Mouse (Mus musculus) CH12.LX (cell line): ENCODE data around the gene Gm4707. TPM values are rescaled to one million over a fixed set of nuclear protein-coding genes. Genes with fewer than 3 reads are reported as not detected.

Experiments used
- DNase-seq: peaks from one replicate; pipeline ENCODE4 v3.0.0-alpha.2; 2013; ENCODE audit errors: extremely low read depth
- H3K27ac ChIP-seq: 2 replicates; pipeline ENCODE4 v1.5.1; 2012; ENCODE audit warnings: low read depth, mild to moderate bottlenecking, control low read depth, moderate library complexity; ENCODE audit not compliant: insufficient read depth
- H3K27me3 ChIP-seq: replicated peaks from 2 replicates; pipeline ENCODE3; 2012; ENCODE audit warnings: inconsistent platforms
- H3K36me3 ChIP-seq, 2 experiments: replicated peaks in 1 of 2; 2 replicates each; pipeline versions ENCODE3 to v1.6.1; 2012; ENCODE audit warnings: inconsistent platforms in 1 of 2, low read length in 1 of 2, mild to moderate bottlenecking in 1 of 2, mixed read lengths in 1 of 2, moderate library complexity in 1 of 2; ENCODE audit not compliant: control insufficient read depth in 1 of 2, insufficient read depth in 1 of 2
- H3K4me1 ChIP-seq, 2 experiments: 2 replicates each; pipeline ENCODE4 v1.6.1; 2012; ENCODE audit warnings: inconsistent platforms in 1 of 2, moderate library complexity in 1 of 2; ENCODE audit not compliant: insufficient read depth in 2 of 2, control insufficient read depth in 1 of 2
- H3K4me2 ChIP-seq: 2 replicates; pipeline ENCODE4 v1.6.1; 2012; ENCODE audit warnings: low read depth, mild to moderate bottlenecking, control low read depth; ENCODE audit not compliant: poor library complexity, insufficient read depth, severe bottlenecking
- H3K4me3 ChIP-seq, 3 experiments: fragments of 150-350 bp in 1 of 3; sonication (generic) in 1 of 3; replicated peaks in 1 of 3; 2 replicates each; pipeline versions ENCODE3 to v1.5.1; 2011 to 2012; ENCODE audit warnings: low read depth in 2 of 3, low read length in 2 of 3, mild to moderate bottlenecking in 2 of 3, moderate library complexity in 2 of 3, control low read depth in 1 of 3, improper control_type of control experiment in 1 of 3, inconsistent platforms in 1 of 3, mixed read lengths in 1 of 3; ENCODE audit not compliant: poor library complexity in 1 of 3
- H3K79me2 ChIP-seq: replicated peaks from 2 replicates; pipeline ENCODE4 v1.6.1; 2012; ENCODE audit warnings: mild to moderate bottlenecking, moderate library complexity; ENCODE audit not compliant: control insufficient read depth, poor library complexity, insufficient read depth, severe bottlenecking; ENCODE audit errors: extremely low read depth
- H3K9ac ChIP-seq: 2 replicates; pipeline ENCODE4 v1.6.1; 2012; ENCODE audit warnings: low read depth, mild to moderate bottlenecking, control low read depth, moderate library complexity; ENCODE audit not compliant: insufficient read depth
- H3K9me3 ChIP-seq: replicated peaks from 2 replicates; pipeline ENCODE3; 2012; ENCODE audit warnings: low read length, inconsistent platforms, mixed read lengths
- BHLHE40 ChIP-seq: IDR thresholded peaks from 2 replicates; pipeline ENCODE4 v1.6.1; 2011; ENCODE audit warnings: mild to moderate bottlenecking, low read depth, low read length, improper control_type of control experiment
- CHD1 ChIP-seq: IDR thresholded peaks from 2 replicates; pipeline ENCODE4 v1.6.1; 2012; ENCODE audit warnings: low read depth, low read length, improper control_type of control experiment, inconsistent platforms
- GABPA ChIP-seq: IDR thresholded peaks from 2 replicates; pipeline ENCODE4 v1.6.1; 2012; ENCODE audit warnings: low read depth, low read length, improper control_type of control experiment, inconsistent platforms; ENCODE audit not compliant: insufficient replicate concordance
- HCFC1 ChIP-seq: IDR thresholded peaks from 2 replicates; pipeline ENCODE4 v1.6.1; 2012; ENCODE audit warnings: low read depth, mild to moderate bottlenecking, inconsistent platforms, low read length, improper control_type of control experiment
- JUND ChIP-seq: conservative IDR thresholded peaks from 2 replicates; pipeline ENCODE4 v1.6.1; 2011; ENCODE audit warnings: low read depth, low read length, improper control_type of control experiment
- KAT2A ChIP-seq: IDR thresholded peaks from 2 replicates; pipeline ENCODE4 v1.6.1; 2012; ENCODE audit warnings: low read length, improper control_type of control experiment, inconsistent platforms; ENCODE audit not compliant: insufficient replicate concordance
- MAX ChIP-seq: IDR thresholded peaks from 2 replicates; pipeline ENCODE4 v1.6.1; 2011; ENCODE audit warnings: low read length, improper control_type of control experiment
- MEF2A ChIP-seq: IDR thresholded peaks from 2 replicates; pipeline ENCODE4 v1.6.1; 2014; ENCODE audit warnings: low read depth, mild to moderate bottlenecking, inconsistent platforms, low read length, improper control_type of control experiment, borderline replicate concordance
- MXI1 ChIP-seq: IDR thresholded peaks from 2 replicates; pipeline ENCODE4 v1.6.1; 2011; ENCODE audit warnings: mild to moderate bottlenecking, low read depth, low read length, improper control_type of control experiment
- NELFE ChIP-seq: IDR thresholded peaks from 2 replicates; pipeline ENCODE4 v1.6.1; 2011; ENCODE audit warnings: low read depth, low read length, improper control_type of control experiment
- PAX5 ChIP-seq: IDR thresholded peaks from 2 replicates; pipeline ENCODE4 v1.6.1; 2012; ENCODE audit warnings: low read length, inconsistent platforms, mixed read lengths
- POLR2AphosphoS2 ChIP-seq: IDR thresholded peaks from 2 replicates; pipeline ENCODE4 v1.6.1; 2011; ENCODE audit warnings: low read depth, low read length, improper control_type of control experiment
- RAD21 ChIP-seq: IDR thresholded peaks from 2 replicates; pipeline ENCODE4 v1.6.1; 2011; ENCODE audit warnings: low read depth, mild to moderate bottlenecking, low read length, improper control_type of control experiment, moderate library complexity
- SIN3A ChIP-seq: IDR thresholded peaks from 2 replicates; pipeline ENCODE4 v1.6.1; 2012; ENCODE audit warnings: low read length, improper control_type of control experiment, inconsistent platforms
- UBTF ChIP-seq: IDR thresholded peaks from 2 replicates; pipeline ENCODE4 v1.6.1; 2012; ENCODE audit warnings: low read depth, mild to moderate bottlenecking, inconsistent platforms, low read length, improper control_type of control experiment, moderate library complexity
- ZMIZ1 ChIP-seq: IDR thresholded peaks from 2 replicates; pipeline ENCODE4 v1.6.1; 2012; ENCODE audit warnings: low read depth, mild to moderate bottlenecking, inconsistent platforms, low read length, improper control_type of control experiment
- ZNF384 ChIP-seq: IDR thresholded peaks from 2 replicates; pipeline ENCODE4 v1.6.1; 2012; ENCODE audit warnings: low read depth, low read length, improper control_type of control experiment, inconsistent platforms
- dilution Hi-C: fragments of 300-500 bp; cut with MboI; formaldehyde crosslinking; loops from 2 replicates; pipeline ENCODE4 v1.14.3; 2020; ENCODE audit warnings: low sequenced_read_pairs; ENCODE audit not compliant: extremely low pct_unique_long_range_greater_than_20kb, extremely low pct_ligation_motif_present
- in situ Hi-C: fragments of 300-500 bp; cut with MboI; formaldehyde crosslinking; loops from 3 replicates; pipeline ENCODE4 v1.14.3; 2019; ENCODE audit warnings: low sequenced_read_pairs, low pct_ligation_motif_present, low pct_unique_long_range_greater_than_20kb, mixed read lengths
- polyA plus RNA-seq: library from polyadenylated mRNA; unstranded; fragments of >175 nt; gene quantifications from 2 replicates; pipeline ENCODE4 v1.2.1, GENCODE M21; 2012; ENCODE audit warnings: low read depth; ENCODE audit not compliant: insufficient read length
- total RNA-seq, 2 experiments: library from RNA; depleted of rRNA; stranded (reverse); fragments of 300-350 nt in 1 of 2; fragments of >200 nt in 1 of 2; gene quantifications; 2 replicates each; pipeline ENCODE4 v1.2.3; 2012 to 2014

The Gm4707 gene
- total RNA-seq (2012; rRNA removed) (1.1 and 1.5 TPM in 2 replicates), total RNA-seq (2014; rRNA removed) (0.16 and 1.5 TPM in 2 replicates), polyA plus RNA-seq (0.33 and 1.1 TPM in 2 replicates)

DNA sequence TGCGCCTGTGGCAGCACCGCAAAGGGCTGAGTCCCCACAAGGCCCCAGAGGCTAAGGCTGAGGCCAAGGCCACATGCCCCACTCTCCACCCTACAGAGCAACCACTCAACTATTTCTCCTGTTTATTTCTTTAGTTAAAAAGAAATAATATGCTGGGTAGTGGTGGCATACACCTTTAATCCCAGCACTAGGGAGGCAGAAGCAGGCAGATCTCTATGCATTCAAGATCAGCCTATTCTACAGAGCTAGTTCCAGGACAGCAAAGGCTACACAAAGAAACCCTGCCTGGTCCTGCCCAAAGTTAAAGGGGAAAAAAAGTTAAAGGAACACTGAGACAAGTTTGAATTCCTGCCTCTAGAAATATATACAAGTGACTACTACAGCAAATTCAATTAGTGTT, at the start of gene Gm4707:
Gene Gm4707 (minus strand): TSS at position 101 of the 400 bp plus-strand sequence.
- no peaks in the 10 kb centered on the region for H3K27me3 ChIP-seq
- H3K4me1 ChIP-seq: no peaks in the 10 kb centered on the region
- no peak within 1 kb of the TSS for H3K9ac ChIP-seq
- H3K27ac ChIP-seq: no peak within 1 kb of the TSS
- H3K36me3 ChIP-seq: peaks cover 38 to 81% of the 10 kb centered on the region in 2 experiments
- TF ChIP-seq MXI1 (no peak), MAX (no peak), MEF2A (no peak), BHLHE40 (no peak), NELFE (no peak), SIN3A (no peak), HCFC1 (no peak), RAD21 (no peak), KAT2A (no peak), JUND (no peak), PAX5 (no peak), ZMIZ1 (no peak), CHD1 (no peak), POLR2AphosphoS2 (no peak)
- H3K79me2 ChIP-seq: peaks cover 15% of the 10 kb centered on the region
- no peak within 1 kb of the TSS for H3K4me3 ChIP-seq
- no peak for DNase-seq
- no peaks in the 10 kb centered on the region for H3K9me3 ChIP-seq
- in situ Hi-C loops (no loop called here), dilution Hi-C loops (no loop called here)
- H3K4me2 ChIP-seq: no peak within 1 kb of the TSS

GRCm38 (mm10) chr17:71506832-71507231, 47.1 kb upstream of the Gm4707 start:
- Histone ChIP-seq H3K27me3 (no peaks in the 10 kb centered on the region), H3K79me2 (no peaks in the 10 kb centered on the region), H3K4me3 (no peak overlapping the region), H3K9ac (no peak overlapping the region), H3K36me3 (peaks cover 57 to 85% of the 10 kb centered on the region in 2 experiments), H3K9me3 (no peaks in the 10 kb centered on the region), H3K4me2 (no peak overlapping the region), H3K27ac (no peak overlapping the region), H3K4me1 (peaks cover 0 to 2% of the 10 kb centered on the region in 2 experiments; a peak in 1 of 4 replicates)
- in situ Hi-C loops: no loop called here
- no peak for DNase-seq
- dilution Hi-C loops: no loop called here
- TF ChIP-seq UBTF (no peak), GABPA (no peak), ZNF384 (no peak), MAX (no peak), SIN3A (no peak)
